Mouse (Mus musculus) erythroblast, embryonic 14.5 days (primary cell): ENCODE measurements around the gene Fam243.

Source experiments
- GATA1 ChIP-seq: IDR thresholded peaks from 2 replicates; pipeline ENCODE4 v1.6.1; 2012; ENCODE audit warnings: low read length, inconsistent platforms, mixed read lengths
- TAL1 ChIP-seq: IDR thresholded peaks from 3 replicates; pipeline ENCODE4 v1.6.1; 2012; ENCODE audit warnings: low read length, inconsistent platforms, mixed read lengths

- TF ChIP-seq GATA1 (no peak), TAL1 (no peak)
Measured at GRCm38 (mm10) chr16:92316049-92316738, 5.0 kb downstream of the Fam243 start.
